Mouse (Mus musculus) neural tube, embryonic 12.5 days (tissue): Measurements from ENCODE around the gene Ttll8. TPM values are rescaled to one million over a fixed set of nuclear protein-coding genes. Genes with fewer than 3 reads are reported as not detected.

Experiments
- ATAC-seq: fragments of 200-750 bp; cut with Nextera tagmentation; 2 replicates; pipeline ENCODE4 v1.8.0; 2017; ENCODE audit warnings: low read depth, mild to moderate bottlenecking, moderate TSS enrichment, moderate library complexity; ENCODE audit not compliant: low FRiP score
- H3K27ac ChIP-seq: fragments of 300-500 bp; sonication (generic); 2 replicates; pipeline ENCODE4 v1.5.1; 2016
- H3K27me3 ChIP-seq: fragments of 300-500 bp; sonication (generic); replicated peaks from 2 replicates; pipeline ENCODE4 v1.6.1; 2016; ENCODE audit warnings: mild to moderate bottlenecking
- H3K36me3 ChIP-seq: fragments of 300-500 bp; sonication (generic); 2 replicates; pipeline ENCODE4 v1.6.1; 2016; ENCODE audit warnings: mild to moderate bottlenecking
- H3K4me1 ChIP-seq: fragments of 300-500 bp; sonication (generic); 2 replicates; pipeline ENCODE4 v1.6.1; 2016
- H3K4me2 ChIP-seq: fragments of 300-500 bp; sonication (generic); replicated peaks from 2 replicates; pipeline ENCODE4 v1.6.1; 2016; ENCODE audit warnings: mild to moderate bottlenecking
- H3K4me3 ChIP-seq: fragments of 300-500 bp; sonication (generic); 2 replicates; pipeline ENCODE4 v1.5.1; 2016
- H3K9ac ChIP-seq: fragments of 300-500 bp; sonication (generic); 2 replicates; pipeline ENCODE4 v1.6.1; 2016; ENCODE audit warnings: mild to moderate bottlenecking
- H3K9me3 ChIP-seq: fragments of 300-500 bp; sonication (generic); 2 replicates; pipeline ENCODE4 v1.6.1; 2016; ENCODE audit warnings: mild to moderate bottlenecking
- WGBS: fragments of 180-500 bp; shearing (Covaris S2); methylation state at CpG from one replicate; pipeline ENCODE4 v1.1.7; 2016; 5-methylcytosine and 5-hydroxymethylcytosine counted together
- polyA plus RNA-seq: library from polyadenylated mRNA; unstranded; fragments of >200 nt; fragmentation: Nextera tagmentation; extraction: Ambion mirVana; gene quantifications from 2 replicates; pipeline ENCODE4 v1.2.1, GENCODE M21; 2016

The Ttll8 gene
- polyA plus RNA-seq, 1 experiment from 2014 or later = not detected

- Histone ChIP-seq H3K4me2 (no peak overlapping the region), H3K4me1 (0 out of 2 replicates have a peak, but pooled peaks cover 7% of the 10 kb centered on the region), H3K4me3 (no peak overlapping the region), H3K9me3 (no peaks in the 10 kb centered on the region), H3K27me3 (no peaks in the 10 kb centered on the region), H3K36me3 (no peaks in the 10 kb centered on the region), H3K9ac (no peak overlapping the region), H3K27ac (no peak overlapping the region)
- WGBS = 72% methylated on average over 6 of the region's 6 CpGs
- ATAC-seq = no peak
These were observed 99.9 kb downstream of the Ttll8 start for GRCm38 (mm10) chr15:88854119-88854968.

DNA sequence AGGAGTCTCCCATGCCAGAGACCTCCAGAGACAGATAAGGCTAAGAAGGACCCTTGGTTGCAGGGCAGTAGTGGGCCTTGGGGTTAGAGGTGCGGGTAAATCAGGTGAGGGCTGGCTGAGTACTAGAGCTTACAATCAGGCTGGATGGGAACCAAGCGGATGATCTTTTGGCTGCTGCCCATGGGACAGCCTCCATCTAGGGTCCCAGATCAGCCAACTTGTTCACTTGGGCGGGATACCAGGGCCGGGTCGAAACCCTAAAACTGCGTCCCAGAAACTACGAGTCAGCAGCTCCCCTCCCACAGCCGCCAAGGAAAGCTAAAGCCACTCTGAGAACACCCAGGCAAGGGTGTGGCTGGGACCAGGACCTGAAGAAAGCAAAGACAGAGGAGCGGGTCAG, 101.1 kb downstream of the Ttll8 start:
- no peaks in the 10 kb centered on the region for H3K9me3 ChIP-seq
- H3K4me2 ChIP-seq = no peak overlapping the region
- no peak overlapping the region for H3K9ac ChIP-seq
- no peak overlapping the region for H3K27ac ChIP-seq
- no peak for ATAC-seq
- H3K4me1 ChIP-seq = 0 out of 2 replicates have a peak, but pooled peaks cover 7% of the 10 kb centered on the region
- 89% methylated on average over 9 of the region's 9 CpGs for WGBS
- no peaks in the 10 kb centered on the region for H3K36me3 ChIP-seq
- H3K27me3 ChIP-seq = no peaks in the 10 kb centered on the region
- no peak overlapping the region for H3K4me3 ChIP-seq

DNA sequence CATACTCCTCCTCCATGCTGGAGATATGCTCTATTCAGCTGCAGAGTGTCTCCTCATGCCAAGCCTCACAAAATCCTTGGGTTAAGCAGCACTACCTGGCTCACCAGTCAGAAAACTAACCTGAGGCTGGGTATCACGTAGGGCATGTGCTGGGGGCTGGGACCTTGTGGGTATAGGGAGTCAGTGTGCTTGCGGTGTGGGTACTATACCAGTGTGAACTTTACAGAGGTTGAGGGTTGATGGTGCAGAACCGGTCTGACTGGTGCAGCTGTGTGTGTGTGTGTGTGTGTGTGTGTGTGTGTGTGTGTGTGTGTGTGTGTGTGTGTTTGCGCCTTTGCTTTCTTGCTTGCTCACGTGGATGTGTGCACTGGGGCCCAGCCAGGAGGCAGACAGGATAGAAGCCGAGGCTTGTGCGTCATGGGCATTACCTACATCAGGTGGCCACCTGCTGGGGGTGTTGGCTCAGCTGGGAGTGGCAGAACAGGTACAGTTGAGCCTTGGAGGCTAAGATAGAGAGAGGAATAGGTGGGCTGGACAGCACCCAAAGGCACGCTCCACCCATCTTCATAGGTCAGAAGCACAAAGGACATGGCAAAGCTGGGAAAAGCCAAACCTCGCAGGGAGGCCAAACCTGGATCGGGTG, 102.6 kb downstream of the Ttll8 start:
- 80% methylated on average over 10 of the region's 10 CpGs for WGBS
- no peak overlapping the region for H3K4me2 ChIP-seq
- no peak overlapping the region for H3K4me3 ChIP-seq
- ATAC-seq = no peak
- H3K4me1 ChIP-seq = 0 out of 2 replicates have a peak, but pooled peaks cover 7% of the 10 kb centered on the region
- H3K9ac ChIP-seq = no peak overlapping the region
- no peak overlapping the region for H3K27ac ChIP-seq
- no peaks in the 10 kb centered on the region for H3K9me3 ChIP-seq
- no peaks in the 10 kb centered on the region for H3K27me3 ChIP-seq
- H3K36me3 ChIP-seq = no peaks in the 10 kb centered on the region

DNA sequence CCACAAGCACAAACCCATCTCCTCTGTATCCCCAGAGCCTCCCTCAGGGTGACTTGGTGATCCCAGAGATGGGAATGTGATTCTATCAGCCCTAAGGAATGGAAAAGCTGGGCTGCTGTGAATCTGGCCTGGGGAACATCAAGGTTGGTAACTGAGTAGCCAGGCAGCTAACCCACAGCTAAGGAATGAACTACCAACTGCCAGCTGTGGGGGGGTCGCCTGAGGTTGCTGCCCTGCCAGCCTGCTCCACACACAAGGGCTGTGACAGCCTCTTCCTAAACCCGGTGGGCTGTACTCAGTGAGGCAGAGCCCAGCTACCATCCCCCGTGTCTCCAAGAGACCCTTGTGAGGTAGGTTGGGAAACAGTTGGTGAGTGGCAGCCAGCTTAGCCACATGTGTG, 103.1 kb downstream of the Ttll8 start:
- no peaks in the 10 kb centered on the region for H3K36me3 ChIP-seq
- H3K9ac ChIP-seq = no peak overlapping the region
- no peaks in the 10 kb centered on the region for H3K9me3 ChIP-seq
- no peak overlapping the region for H3K27ac ChIP-seq
- no peaks in the 10 kb centered on the region for H3K27me3 ChIP-seq
- H3K4me3 ChIP-seq = no peak overlapping the region
- ATAC-seq = no peak
- 57% methylated on average over 3 of the region's 3 CpGs for WGBS
- H3K4me2 ChIP-seq = no peak overlapping the region
- H3K4me1 ChIP-seq = 0 out of 2 replicates have a peak, but pooled peaks cover 7% of the 10 kb centered on the region

DNA sequence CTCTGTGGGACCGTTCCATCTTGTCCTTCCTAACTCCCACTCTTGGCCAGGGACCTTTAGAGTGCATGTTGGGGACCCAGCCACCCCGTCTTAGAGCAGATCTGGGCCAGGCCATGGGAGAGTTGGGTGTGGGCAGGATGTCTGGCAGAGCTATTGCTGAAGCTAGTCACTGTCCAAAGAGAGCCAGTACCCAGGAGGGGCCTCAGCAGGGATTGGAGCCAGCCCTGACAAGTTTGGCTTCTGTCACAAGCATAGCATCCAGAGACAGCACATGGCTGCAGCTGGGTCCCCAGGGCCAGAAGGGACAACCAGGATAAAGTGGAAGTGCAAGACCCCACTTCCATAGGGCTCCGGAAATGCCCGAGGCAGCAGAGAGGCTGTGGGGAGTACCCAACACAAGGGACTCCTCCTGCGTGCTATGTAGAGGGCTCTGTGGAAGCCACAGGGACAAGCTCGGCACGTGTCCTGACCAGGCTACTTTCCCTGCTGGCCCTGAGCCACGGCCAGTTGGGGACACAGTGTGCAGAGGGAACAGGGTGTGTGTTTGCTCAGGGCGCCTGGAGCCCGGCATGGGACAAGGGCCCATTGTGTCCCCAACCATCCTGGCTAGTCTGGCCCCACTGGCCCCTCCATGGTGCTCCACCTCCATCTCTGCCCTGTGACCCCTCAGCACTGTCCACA, 103.9 kb downstream of the Ttll8 start:
- WGBS = 61% methylated on average over 10 of the region's 10 CpGs
- no peak for ATAC-seq
- no peaks in the 10 kb centered on the region for H3K9me3 ChIP-seq
- H3K36me3 ChIP-seq = no peaks in the 10 kb centered on the region
- H3K4me1 ChIP-seq = 0 out of 2 replicates have a peak, but pooled peaks cover 7% of the 10 kb centered on the region
- no peak overlapping the region for H3K27ac ChIP-seq
- H3K9ac ChIP-seq = no peak overlapping the region
- H3K4me2 ChIP-seq = no peak overlapping the region
- H3K4me3 ChIP-seq = no peak overlapping the region
- no peaks in the 10 kb centered on the region for H3K27me3 ChIP-seq

DNA sequence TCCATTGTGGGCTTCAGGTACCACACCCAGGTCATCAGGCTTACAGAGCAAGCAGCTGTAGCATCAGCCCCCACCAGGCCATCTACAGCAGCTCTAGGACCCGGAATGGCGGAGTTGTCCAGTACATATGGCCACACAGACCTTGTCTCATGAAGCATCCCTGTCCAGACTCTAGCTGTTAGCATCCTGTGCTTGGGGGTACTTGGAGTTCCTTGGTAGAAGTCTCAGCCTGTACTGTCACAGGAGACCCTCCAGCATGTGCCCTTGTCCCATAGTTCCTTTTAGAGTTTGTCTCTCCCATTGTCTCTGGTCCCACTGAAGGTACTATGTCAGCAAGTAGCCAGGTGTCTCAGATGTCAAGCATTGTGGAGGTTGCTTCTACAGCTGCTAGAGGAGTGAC, 104.6 kb downstream of the Ttll8 start:
- Histone ChIP-seq H3K27ac (no peak overlapping the region), H3K9me3 (no peaks in the 10 kb centered on the region), H3K4me3 (no peak overlapping the region), H3K27me3 (no peaks in the 10 kb centered on the region), H3K4me1 (0 out of 2 replicates have a peak, but pooled peaks cover 4% of the 10 kb centered on the region), H3K36me3 (no peaks in the 10 kb centered on the region), H3K9ac (no peak overlapping the region), H3K4me2 (no peak overlapping the region)
- no peak for ATAC-seq
- WGBS = 96% methylated on average over 2 of the region's 2 CpGs

DNA sequence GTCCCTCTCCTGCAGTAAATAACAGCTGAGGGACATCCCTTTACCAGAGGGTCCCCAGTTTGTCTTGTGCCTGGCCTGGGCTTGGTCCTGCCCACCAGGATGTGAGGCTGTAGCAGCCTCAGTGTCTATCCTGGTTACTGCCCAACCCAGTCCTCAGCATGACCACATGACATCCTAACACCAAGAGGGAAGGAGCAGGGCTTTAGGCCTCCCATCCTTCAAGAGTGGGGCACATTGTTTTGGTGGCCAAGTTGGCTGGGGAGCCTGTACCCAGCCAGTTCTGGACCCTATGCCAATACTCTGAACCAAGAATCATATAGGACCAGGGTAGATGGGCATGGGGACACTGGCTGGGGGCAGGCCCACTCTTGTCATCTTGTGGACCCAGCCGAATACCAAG, 105.6 kb downstream of the Ttll8 start:
- no peaks in the 10 kb centered on the region for H3K9me3 ChIP-seq
- no peaks in the 10 kb centered on the region for H3K27me3 ChIP-seq
- H3K4me2 ChIP-seq = no peak overlapping the region
- no peak overlapping the region for H3K4me3 ChIP-seq
- no peaks in the 10 kb centered on the region for H3K36me3 ChIP-seq
- no peak overlapping the region for H3K9ac ChIP-seq
- WGBS = 93% methylated on average over 1 of the region's 1 CpGs
- ATAC-seq = no peak
- H3K4me1 ChIP-seq = no peaks in the 10 kb centered on the region
- no peak overlapping the region for H3K27ac ChIP-seq

GRCm38 (mm10) chr15:88844966-88845365, 109.3 kb downstream of the Ttll8 start:
- no peaks in the 10 kb centered on the region for H3K4me1 ChIP-seq
- H3K27me3 ChIP-seq = no peaks in the 10 kb centered on the region
- H3K9me3 ChIP-seq = no peaks in the 10 kb centered on the region
- no peak overlapping the region for H3K27ac ChIP-seq
- no peak for ATAC-seq
- 91% methylated on average over 7 of the region's 7 CpGs for WGBS
- H3K4me2 ChIP-seq = no peak overlapping the region
- no peaks in the 10 kb centered on the region for H3K36me3 ChIP-seq
- H3K9ac ChIP-seq = no peak overlapping the region
- no peak overlapping the region for H3K4me3 ChIP-seq

DNA sequence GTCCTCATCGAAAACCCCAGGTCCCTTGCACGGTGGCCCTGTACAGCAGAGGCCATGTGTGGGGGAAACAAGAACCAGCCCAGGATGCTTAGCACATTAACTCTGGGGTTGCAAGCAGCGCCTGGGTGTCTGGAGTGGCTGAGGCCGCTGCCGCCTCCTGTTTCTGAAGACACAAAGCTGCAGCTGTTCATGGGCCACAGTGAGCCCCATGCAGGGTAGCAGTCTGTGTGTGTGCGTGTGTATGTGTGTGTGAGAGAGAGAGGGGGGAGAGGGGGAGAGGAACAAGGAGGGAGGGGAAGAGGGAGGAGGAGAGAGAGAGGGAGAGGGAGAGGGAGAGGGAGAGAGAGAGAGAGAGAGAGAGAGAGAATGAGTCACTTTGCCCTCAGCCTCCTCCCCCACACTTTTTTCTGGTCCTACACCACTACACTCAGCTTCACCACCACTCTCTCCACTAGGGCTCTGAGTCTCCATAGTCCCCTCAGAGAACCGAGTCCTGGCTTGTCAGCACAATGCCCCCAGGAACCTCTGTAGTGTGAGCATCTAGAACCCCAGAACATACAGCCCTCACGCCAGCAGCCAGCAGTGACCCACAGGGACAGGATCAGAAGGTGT, 110.6 kb downstream of the Ttll8 start:
- no peak for ATAC-seq
- no peak overlapping the region for H3K27ac ChIP-seq
- no peak overlapping the region for H3K4me2 ChIP-seq
- H3K9ac ChIP-seq = no peak overlapping the region
- WGBS = 49% methylated on average over 8 of the region's 8 CpGs
- H3K27me3 ChIP-seq = no peaks in the 10 kb centered on the region
- H3K4me1 ChIP-seq = peaks cover 10% of the 10 kb centered on the region; the same call in 1 of the 2 replicates
- H3K36me3 ChIP-seq = no peaks in the 10 kb centered on the region
- no peaks in the 10 kb centered on the region for H3K9me3 ChIP-seq
- no peak overlapping the region for H3K4me3 ChIP-seq

GRCm38 (mm10) chr15:88842300-88842673, 111.9 kb downstream of the Ttll8 start:
- H3K27me3 ChIP-seq = no peaks in the 10 kb centered on the region
- no peak overlapping the region for H3K27ac ChIP-seq
- no peak overlapping the region for H3K4me3 ChIP-seq
- WGBS = 75% methylated on average over 3 of the region's 3 CpGs
- H3K4me1 ChIP-seq = peaks cover 19% of the 10 kb centered on the region
- no peak overlapping the region for H3K9ac ChIP-seq
- H3K9me3 ChIP-seq = no peaks in the 10 kb centered on the region
- no peak overlapping the region for H3K4me2 ChIP-seq
- ATAC-seq = no peak
- no peaks in the 10 kb centered on the region for H3K36me3 ChIP-seq

DNA sequence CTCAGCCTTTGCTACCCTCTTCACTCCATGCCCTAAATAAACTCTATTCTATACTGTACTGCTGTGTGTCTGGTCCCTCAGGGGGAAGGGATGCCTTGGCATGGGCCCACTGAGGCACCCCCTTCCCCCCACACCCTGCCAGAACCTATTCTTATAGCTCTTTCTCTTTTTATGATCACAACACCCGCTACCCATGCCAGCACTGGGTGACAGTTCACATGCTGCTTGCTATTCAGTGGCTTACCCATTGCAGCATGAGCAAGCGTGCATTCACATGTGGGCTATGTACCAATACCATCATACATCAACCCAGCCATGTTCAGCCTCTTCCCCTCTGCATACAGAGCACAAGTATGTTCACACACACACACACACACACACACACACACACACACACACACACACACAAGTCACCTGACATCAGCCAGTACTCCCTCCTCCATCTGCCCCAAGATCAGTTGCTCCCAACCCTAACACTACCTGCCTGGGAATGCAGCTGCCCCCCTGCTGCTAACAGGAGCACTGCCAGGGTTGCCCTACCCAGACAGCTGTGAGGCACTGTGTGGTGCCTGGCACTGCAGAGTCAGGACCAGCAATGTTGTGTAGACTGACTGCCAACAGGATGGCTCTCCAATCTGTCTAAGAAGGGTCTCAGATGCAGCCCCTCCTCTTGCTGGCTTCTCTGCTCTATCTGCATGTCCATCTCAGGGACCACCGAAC, 112.5 kb downstream of the Ttll8 start:
- peaks cover 24% of the 10 kb centered on the region for H3K4me1 ChIP-seq
- 87% methylated on average over 3 of the region's 3 CpGs for WGBS
- no peak overlapping the region for H3K4me3 ChIP-seq
- H3K9ac ChIP-seq = no peak overlapping the region
- no peaks in the 10 kb centered on the region for H3K36me3 ChIP-seq
- no peak overlapping the region for H3K27ac ChIP-seq
- no peaks in the 10 kb centered on the region for H3K27me3 ChIP-seq
- ATAC-seq = no peak
- H3K9me3 ChIP-seq = no peaks in the 10 kb centered on the region
- H3K4me2 ChIP-seq = no peak overlapping the region
